Mouse (Mus musculus) gastrocnemius, postnatal 36 days (tissue): ENCODE measurements around the gene Nabp2. TPM values are rescaled to one million over a fixed set of nuclear protein-coding genes. Genes with fewer than 3 reads are reported as not detected.

Experiments
- DNase-seq, 2 experiments: peaks; one replicate each; pipeline ENCODE4 v3.0.0; 2022
- intact Hi-C: fragments of 180-260 bp; cut with DNase I; formaldehyde crosslinking; loops from one replicate; pipeline ENCODE4 v1.15.1; 2025
- long read RNA-seq, 2 experiments: library from polyadenylated mRNA; stranded (forward); transcript quantifications; one replicate each; pipeline ENCODE4 v2.0.0; 2021
- total RNA-seq, 2 experiments: library from RNA; stranded (reverse); gene quantifications; 2 replicates each; pipeline ENCODE4 v1.2.3; 2021

Nabp2 gene
- total RNA-seq, result 10 to 100 TPM; 48.1 to 50.4 TPM
- long read RNA-seq, experiment 1, transcript Nabp2-201 (7 exons, 1,130 nt), result major isoform, 57 of 66 reads
- long read RNA-seq, experiment 1, partial matches to known transcripts, result 2 of 66 reads
- long read RNA-seq, experiment 1, other reads (novel, unspliced or antisense), result 3 of 66 reads
- long read RNA-seq, experiment 2, transcript Nabp2-201 (7 exons, 1,130 nt), result major isoform, 72 of 94 reads
- long read RNA-seq, experiment 2, transcript Nabp2-202 (6 exons, 1,371 nt), result minor isoform, 5 of 94 reads
- long read RNA-seq, experiment 2, partial matches to known transcripts, result 13 of 94 reads
- long read RNA-seq, experiment 2, other reads (novel, unspliced or antisense), result 2 of 94 reads

DNA sequence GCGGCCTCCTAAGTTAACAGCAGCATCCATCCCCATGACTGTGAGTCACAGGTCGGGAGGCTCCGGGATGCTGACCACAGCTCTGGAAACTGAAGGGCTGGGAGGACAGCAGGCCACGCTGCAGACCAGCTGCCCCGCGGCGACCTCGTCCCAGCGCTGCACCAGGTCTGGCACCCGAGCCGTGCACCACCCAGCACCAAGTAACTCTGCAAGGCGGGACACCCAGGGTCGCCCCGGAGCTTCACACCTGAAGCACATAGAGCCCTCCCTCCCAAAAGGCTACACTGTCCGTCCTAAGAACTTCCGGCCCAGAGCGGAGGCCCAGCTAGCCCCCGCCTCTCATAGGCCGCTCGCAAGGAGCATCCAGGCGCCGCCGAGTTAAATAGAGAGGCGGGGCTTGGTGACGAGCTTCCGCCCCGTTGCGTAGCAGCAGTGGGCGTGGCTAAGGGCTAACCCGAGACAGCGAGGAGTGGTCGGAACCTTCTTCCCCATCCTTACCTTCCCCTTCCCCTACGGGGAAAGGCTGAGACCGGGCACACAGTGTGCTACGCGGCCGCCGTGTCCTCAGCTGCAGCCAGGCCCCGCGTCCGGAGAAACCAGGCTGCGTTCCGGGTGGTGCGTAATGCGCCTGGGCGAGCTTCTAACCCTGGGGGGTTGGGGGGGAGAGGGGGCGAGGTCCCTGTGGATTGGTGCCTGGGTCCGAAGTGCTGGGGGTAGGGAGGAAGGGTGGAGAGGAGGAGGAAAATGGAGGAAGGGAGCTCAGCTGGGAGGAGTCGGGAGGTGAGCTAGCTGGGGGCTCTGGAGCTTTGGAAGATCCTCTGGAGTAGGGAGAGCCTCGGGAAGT is at the start of gene Nabp2, which contains the start of gene Rnf41:
Nabp2 (minus strand) TSS at position 282 of the 844 bp plus-strand sequence.
Rnf41 (plus strand) TSS at position 447 of the 844 bp plus-strand sequence.
- peak; percentile 93 to 95 for DNase-seq
- intact Hi-C loops, result loop anchor here (5.0 kb wide), 1 partner anchor 131 kb away; no protein-coding TSS in a partner anchor

DNA sequence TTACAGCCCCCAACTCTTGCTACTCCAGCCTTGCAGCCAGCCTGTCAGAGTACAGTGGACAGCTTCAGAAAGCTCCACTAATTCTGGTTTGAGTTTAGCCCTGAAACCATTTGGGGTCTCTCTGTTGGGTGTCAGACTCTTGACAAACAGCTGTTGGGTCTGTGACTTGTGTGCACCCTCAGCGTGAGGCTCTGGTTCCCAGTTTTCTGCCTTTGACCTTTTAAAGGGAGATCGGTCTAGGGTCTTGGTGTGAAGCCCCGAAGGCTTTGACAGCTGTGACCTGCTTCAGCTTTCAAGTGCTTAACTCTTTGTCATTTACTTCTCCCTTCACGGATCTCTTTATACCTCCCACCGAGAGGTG is 49.0 kb upstream of the Nabp2 start:
- no peak for DNase-seq
- intact Hi-C loops, result no loop called here

GRCm38 (mm10) chr10:128459409-128460269 is 48.3 kb upstream of the Nabp2 start:
- DNase-seq, result peak in 1 of 2 experiments; percentile 43
- intact Hi-C loops, result loop anchor here (2.0 to 5.0 kb wide), 2 partner anchors 33 to 75 kb away; partner anchors contain the start of gene Myl6

- intact Hi-C loops, result loop anchor here (2.0 to 5.0 kb wide), 2 partner anchors 33 to 76 kb away; partner anchors contain the start of gene Myl6
- peak; percentile 78 to 84 for DNase-seq
These were observed 47.6 kb upstream of the Nabp2 start, which contains the start of gene Smarcc2 for GRCm38 (mm10) chr10:128458719-128459408. Gene Smarcc2, plus strand, starts transcription at chr10:128459248.

GRCm38 (mm10) chr10:128458348-128458718 is 47.0 kb upstream of the Nabp2 start:
- peak; percentile 86 to 96 for DNase-seq
- intact Hi-C loops, result loop anchor here (2.0 to 5.0 kb wide), 2 partner anchors 34 to 76 kb away; partner anchors contain the start of gene Myl6

DNA sequence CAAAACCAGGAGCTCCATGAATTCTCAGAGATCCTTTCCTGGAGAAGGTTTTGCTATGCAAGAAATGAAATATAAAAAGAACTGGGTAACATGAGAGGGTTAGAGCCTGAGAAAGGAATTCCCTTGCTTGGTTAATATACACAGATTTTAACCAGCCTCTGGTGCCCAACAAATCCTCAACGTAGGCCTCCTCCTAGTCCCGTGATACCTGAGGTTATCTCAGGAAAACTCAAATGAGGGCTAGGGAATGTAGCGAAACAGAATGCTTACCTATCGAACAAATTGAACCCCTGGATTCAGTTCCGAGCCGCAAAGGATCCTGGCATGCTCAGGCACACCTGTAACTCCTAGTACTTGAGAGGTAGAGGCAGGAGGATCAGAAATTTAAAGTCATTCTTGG is 46.4 kb upstream of the Nabp2 start:
- DNase-seq, result no peak
- intact Hi-C loops, result loop anchor here (2.0 to 5.0 kb wide), 4 partner anchors 35 to 123 kb away; partner anchors contain the start of gene Myl6

DNA sequence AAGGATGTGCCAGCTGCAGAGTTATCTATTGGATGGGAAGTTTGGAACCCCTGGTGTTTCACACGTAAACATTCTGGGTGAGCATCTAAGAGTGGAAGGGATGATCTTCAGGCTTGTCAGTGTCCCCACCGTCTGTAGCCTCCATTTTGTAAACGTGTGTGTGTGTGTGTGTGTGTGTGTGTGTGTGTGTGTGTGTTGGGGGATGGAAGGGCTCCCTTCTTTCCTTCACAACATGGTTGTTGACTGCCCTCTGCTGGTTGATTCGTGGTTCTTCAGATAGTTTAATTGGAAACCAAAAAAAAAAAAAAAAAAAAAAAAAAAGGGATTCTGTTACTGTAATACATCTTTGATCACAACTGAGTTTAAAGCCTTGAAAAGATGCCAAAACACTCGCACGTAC is 44.0 kb upstream of the Nabp2 start:
- intact Hi-C loops, result loop anchor here (5.0 kb wide), 1 partner anchor 37 kb away; the partner anchor contains the start of gene Myl6
- DNase-seq, result peak; percentile 47 to 63

GRCm38 (mm10) chr10:128454471-128454870 is 43.2 kb upstream of the Nabp2 start:
- intact Hi-C loops, result no loop called here
- no peak for DNase-seq

DNA sequence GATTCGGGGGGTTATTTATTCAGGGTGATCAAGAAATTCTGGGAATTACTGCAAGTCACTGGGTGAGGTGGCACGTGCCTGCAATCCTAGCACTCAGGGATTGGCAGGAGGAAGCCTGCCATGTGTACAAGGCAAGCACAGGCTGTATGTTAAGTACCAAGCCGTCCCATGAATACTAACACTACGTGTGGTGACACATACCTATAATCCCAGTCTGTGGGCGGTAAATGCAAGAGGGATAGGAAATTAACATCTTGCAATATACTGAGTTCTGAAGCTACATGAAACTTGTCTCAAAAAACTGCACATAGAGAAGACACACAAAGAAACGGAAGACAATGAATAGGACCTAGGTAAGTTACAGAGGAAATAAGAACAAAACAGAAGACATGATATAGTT is 39.7 kb upstream of the Nabp2 start:
- intact Hi-C loops, result no loop called here
- DNase-seq, result no peak

DNA sequence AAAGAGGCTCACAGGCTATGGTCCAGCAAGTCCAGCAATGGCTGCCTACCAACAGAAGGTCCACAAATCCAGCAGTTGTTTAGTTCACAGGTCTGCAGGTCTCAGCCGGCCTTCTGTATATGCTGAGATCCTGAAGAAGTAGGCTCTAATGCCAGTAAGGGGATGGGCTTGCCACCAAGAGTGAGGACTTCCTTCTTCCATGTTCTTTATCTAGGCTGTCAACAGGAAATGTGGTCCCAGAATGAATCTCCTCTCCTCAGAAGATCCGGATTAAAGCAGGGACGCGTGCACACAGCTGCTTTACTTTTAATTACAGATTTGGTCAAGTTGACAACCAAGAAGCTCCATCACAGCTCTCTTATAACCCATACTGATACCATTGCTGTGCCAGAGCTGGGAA is 34.1 kb upstream of the Nabp2 start:
- no peak for DNase-seq
- intact Hi-C loops, result no loop called here

GRCm38 (mm10) chr10:128444354-128444753 is 33.1 kb upstream of the Nabp2 start:
- intact Hi-C loops, result no loop called here

DNA sequence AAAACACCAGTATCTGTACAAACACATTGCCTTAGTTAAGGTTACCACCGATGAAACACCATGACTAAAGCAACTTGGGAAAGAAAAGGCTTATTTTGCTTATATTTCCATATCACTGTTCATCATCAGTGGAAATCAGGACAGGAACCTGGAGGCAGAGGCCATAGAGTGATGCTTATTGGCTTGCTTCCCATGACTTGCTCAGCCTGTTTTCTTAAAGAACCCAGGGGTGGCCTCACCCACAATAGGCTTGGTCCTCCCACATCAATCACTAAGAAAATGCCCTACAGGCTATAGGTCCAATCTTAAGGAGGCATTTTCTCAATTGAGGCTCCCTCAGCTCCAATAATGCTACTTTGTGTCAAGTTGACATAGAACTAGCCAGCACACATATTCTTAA is 31.4 kb upstream of the Nabp2 start:
- DNase-seq, result no peak
- intact Hi-C loops, result no loop called here

More at GRCm38 (mm10) chr10:128444354-128444753, 33.1 kb upstream of the Nabp2 start:
- DNase-seq, result no peak

GRCm38 (mm10) chr10:128441324-128442119 is 30.2 kb upstream of the Nabp2 start:
- intact Hi-C loops, result no loop called here
- no peak for DNase-seq

DNA sequence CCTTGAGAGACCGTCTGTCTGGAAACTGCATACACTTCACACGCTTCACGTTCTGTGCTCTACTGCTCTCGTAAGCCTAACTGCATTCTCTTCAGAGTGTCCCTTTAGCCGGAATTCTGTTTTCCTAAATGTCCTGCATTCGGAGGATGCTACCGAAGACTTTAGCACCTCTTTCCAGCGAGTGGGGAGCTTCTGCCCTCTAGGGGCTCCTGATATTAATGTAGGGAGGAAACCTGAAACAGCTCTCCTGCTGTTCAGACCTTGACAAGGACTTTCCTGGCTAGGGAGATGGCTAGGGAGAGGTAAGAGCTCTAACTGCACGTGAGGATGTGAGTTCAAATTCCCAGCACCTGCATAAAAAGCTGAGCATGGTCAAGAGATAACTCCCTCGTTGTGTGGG is 29.1 kb upstream of the Nabp2 start:
- no peak for DNase-seq
- intact Hi-C loops, result no loop called here

DNA sequence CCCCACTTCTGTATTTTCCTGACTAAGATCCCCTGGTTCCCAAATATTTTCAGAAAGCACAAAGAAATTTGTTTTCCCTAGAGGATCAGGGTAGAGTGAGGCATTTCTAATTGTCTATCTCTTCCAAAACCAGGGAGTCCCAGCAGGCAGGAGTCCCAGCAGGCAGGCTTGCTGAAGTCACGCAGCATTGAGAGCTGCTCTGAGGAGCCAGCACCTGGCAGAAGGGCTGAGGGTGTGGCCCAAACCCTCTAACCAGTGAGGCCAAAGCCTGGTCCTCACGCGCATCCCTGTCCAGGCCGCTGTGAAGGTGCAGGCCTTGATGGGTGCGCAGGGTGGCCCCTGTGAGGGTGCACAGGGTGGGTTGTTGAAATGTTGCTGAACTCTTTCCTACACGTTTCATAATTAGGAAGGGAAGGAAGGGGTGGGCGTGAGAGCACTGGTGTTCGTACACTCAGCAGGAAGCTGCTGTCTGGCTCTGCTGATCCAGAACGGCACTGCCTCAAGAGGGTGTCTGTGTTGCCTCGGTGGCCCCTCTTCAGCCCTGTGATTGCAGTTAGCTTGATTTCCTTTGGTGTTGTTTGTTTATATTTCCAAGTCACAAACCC is 27.5 kb upstream of the Nabp2 start:
- intact Hi-C loops, result no loop called here
- no peak for DNase-seq

DNA sequence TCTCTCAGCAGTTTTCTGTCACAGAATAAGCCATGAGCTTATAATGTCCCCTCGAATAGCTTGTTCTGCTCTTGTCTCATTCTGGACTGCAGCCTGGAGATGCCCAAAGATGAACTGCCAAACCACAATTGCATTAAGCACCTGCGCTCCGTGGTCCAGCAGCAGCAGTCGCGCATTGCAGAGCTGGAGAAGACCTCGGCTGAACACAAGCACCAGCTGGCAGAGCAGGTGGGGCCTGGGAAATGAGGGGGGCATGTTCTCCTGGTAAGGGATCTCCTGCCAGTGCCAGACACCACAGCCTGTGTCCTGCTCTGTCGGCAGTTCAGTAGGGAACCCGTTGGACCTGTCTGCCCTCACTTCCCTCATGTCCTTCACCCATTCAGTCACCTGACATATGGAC is 25.1 kb upstream of the Nabp2 start:
- DNase-seq, result no peak
- intact Hi-C loops, result no loop called here

DNA sequence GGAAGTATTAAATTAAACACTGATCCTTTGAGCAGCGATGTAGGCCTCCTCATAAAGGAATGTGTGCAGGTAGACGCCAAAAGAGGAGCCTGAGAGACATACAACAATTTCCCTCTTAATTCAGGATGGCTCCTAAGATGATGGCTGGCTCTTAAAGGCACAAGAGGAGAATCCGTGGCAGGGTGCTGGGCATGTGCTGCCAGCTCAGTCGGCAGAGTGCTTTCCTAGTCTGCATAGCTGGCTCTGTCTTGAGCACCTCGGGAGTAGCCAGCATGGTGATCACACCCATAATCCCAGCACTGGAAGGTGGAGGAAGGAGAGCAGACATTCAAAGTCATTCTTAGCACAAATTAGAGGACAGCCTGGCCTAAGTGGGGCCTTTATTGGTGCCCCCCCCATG is 24.6 kb upstream of the Nabp2 start:
- no peak for DNase-seq
- intact Hi-C loops, result no loop called here

GRCm38 (mm10) chr10:128435186-128435823 is 24.0 kb upstream of the Nabp2 start:
- DNase-seq, result peak in 1 of 2 experiments; percentile 43
- intact Hi-C loops, result no loop called here
